Mouse (Mus musculus) CD4-positive, CD25-positive, alpha-beta regulatory T cell, adult 4 months (primary cell): ENCODE data around the gene Tbx18. TPM values are rescaled to one million over a fixed set of nuclear protein-coding genes. Genes with fewer than 3 reads are reported as not detected.

ENCODE experiments used
- ATAC-seq: one replicate; pipeline ENCODE4 v1.8.0; 2017
- polyA plus RNA-seq, 2 experiments: library from polyadenylated mRNA; unstranded; fragments of 100-300 nt; shearing (Covaris generic); gene quantifications; one replicate each; pipeline ENCODE4 v1.2.1; 2017

The Tbx18 gene
- not detected for polyA plus RNA-seq

DNA sequence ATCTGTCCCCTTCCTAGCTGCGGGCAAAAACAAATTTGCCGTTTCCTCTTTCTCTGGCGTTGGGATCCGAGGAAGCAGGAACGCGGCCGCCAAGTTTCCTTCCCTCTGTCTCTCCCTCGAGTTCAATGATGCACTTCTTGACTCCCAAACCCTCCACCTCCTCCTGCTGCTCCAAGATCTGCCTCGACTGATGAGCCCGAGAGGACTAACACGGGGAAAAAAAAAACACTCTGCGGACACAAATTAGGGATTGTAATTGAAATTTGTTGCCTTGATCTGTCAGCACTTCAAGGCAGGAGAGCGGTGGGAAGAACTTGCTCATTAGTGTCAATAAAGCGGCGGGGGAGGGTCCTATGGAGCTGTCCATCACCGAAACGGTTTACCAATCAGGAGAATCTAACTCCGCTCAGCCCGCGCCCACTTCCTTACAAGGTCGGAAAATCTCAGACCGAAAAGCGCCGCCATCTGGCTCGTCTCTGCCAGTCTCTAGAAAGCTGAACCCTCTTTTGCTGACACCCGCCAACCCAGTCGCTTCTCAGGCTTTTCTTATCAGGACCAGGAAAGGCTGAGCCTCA is at the start of gene Tbx18:
Tbx18 (minus strand) TSS at position 300 of the 575 bp plus-strand sequence.
- ATAC-seq = peak; percentile 32

DNA sequence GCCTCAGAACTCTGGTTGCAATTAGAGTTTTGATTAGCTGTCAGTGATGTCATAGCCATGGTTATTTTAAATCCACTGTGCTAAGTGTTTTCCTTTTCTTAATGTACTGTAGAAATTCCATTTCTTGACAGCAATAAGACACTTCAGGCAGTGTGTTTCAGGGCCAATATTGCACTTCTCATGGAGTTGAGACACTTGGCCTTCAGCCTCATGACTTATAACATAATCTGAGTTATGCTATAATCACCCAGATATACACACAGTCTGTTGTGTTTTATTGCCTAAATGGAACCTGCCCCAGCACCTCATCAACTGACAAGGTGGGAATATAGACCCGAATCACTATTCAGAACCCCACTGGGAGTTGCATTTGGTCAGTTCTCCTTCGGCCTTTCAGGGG is 42.9 kb upstream of the Tbx18 start:
- no peak for ATAC-seq

DNA sequence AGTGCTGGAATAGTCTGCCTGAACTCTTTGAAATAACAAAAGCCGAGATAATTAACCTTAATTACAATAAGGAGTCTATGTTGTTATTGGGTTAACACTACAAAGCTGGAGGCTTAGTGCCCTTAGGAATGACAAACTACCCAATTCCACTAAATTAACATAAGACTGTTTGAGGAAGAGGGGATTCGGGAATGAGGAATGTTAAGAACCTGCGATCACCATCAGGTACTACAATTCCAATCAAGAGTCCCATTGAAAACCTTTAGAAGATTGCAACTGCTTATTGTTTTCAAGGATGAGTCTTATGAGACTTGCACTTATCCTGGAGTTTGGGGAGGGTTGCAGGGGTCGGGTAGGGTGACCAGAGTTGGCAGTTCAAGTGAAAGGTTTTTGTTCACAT is 24.6 kb upstream of the Tbx18 start:
- no peak for ATAC-seq

DNA sequence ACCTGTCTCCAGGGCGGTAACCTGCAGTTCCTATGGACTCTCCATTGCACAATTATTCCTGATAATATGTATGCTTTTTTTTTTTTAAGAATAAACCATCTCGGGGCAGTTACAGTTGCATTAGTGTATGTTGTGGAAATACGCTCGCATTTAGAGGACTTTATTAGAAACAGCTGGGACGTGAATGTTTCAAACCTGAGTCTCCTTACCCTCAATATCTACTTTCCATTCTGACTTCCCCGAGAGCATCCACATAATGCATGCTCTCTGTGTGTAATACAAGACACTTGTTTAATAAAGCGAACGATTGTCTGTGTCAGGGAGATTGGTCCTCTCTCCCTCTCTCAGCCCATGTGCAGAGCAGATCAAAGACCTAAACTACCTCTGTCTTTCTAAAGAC is 10.5 kb upstream of the Tbx18 start:
- ATAC-seq = no peak

DNA sequence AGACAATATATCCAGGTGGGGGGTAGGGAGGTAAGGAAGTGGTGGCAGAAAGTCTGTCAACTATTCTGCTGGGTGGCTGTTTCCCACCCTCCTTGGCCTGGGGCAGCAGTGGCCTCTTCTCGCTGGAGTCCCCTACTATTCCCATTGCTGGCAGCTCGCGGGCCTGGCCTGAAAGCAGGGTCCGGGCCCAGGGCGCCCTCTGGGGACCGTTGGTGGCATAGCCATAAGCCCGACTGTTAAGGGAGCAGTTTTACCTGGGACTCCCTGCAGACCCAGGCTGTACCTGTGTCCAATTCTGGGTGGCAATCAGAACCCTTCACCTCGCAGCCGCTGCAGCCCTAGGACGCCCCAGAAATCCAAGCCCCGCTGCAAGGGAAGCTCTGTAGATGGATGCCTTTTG is 9.6 kb upstream of the Tbx18 start:
- no peak for ATAC-seq

DNA sequence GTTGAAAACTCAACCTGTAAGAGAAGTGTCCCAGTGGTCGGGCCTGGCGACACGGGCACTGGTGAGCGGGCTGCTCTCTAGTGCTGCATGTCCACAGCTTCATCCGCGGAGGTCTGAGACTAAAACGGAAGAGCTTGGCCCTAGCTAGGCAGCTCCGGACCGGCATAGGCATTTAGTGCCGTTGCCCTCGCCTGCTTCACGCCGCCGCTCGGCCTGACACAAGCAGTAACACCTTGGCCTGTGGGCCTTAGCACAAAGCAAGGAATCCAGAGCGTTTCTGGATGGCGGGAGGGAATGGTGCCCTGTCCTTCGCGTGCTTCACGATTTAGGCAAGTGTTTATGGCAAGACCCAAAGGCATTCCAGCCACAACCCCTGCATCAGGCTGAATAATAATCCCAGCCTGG is 9.2 kb upstream of the Tbx18 start:
- no peak for ATAC-seq

DNA sequence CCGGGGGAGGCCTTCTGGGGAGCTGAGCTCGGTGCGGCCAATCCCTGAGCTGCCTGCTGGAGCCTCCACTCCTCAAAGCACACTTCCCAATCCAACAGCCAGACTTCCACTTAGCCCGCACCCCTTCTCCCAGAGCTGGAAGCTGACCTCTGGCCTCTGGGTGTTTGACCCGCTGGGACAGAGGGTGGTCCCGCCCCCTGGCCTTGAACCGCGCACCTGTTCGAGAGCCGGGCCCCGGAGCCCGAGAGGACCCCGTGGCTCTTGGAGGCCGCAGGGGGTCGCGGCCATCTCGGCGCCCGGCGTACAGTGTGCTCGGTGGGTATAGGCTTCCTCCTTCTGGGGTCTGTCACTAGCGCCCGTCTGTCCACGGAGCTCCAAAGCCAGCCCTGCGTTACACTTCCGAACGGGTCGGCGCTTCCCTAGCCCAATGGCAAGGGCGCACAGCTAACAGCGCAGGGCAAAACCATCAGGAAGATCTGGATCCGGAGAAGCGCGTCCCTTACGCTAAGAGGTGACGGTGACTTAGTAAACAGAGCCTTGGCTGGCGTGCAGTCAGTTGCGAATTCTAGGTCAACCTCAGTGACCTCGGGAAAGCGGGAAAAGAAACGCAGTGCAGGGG is 8.6 kb upstream of the Tbx18 start:
- ATAC-seq = no peak

DNA sequence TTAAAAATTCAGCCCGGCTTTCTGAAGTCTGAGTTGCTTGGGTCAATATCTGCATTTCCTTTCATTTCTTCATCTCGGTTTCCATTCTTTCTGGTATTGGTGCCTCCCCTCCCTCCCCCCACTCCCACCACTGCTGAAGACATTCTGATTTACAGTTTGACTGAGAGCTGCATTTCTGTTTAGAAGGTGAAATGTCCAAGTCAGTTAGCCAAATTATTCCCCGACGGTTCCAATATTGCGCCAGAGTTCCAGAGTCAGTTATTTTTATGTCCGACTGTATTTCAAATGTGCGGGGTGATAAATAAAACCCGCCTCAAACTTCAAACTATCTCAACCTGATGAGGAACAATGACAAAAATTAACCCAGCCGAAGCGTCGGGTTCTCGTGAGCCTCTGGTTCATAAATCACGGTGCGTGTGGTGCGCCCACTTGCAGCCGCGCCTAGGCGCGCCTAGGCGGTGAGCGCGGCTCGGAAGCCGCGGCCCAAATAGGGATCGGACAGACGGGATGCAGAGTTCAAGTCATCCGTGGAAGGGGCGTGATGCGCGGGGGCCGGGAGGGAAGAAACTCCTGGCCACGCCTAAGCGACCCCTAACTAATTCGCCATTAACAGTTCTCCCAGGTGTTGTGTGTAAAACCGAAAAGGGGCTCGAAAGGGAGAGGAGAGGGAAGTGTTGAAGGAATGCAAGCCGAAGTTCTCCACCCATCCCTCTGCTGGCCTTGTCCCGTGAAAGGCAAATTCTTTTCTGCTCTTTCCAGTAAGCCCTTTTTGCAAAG is 7.9 kb upstream of the Tbx18 start:
- no peak for ATAC-seq

DNA sequence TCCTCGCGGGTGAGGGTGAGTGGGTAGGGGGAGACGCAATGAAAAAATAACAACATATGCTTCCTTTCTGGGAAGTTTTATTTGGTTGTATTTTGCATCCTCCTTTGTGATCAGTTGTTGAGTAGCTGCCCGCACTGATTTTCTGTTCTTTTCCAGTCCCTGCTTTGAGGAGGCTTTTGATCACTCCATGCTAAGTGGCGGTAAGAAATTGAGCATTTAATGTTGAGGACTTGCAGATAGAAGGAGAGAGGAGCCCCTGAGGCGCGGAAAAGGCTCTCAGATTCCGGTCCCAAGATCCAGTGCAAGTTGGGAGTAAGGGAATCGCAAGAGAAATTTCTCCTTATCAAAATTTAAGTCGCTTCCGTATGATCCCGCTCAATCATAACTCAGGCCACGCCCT is 7.1 kb upstream of the Tbx18 start:
- ATAC-seq = no peak

DNA sequence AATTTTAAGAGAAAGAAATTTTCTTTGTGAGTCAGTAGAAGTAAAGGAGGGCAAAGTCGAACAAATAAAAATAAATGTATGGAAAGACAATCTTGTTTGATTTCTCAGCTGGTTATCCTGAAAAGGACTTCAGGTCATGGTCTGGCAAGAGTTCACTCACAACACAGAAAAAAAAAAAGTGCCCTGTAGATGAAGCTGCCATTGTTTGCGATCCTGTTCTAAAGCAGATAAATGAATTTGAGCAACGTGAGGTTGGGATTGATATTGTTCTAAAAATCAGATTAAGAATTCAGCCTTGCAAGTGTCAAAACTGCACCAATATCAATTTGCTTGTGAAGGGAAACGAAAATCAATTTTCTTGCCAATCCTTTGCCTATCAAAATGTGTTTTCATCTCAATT is 6.2 kb upstream of the Tbx18 start:
- no peak for ATAC-seq

DNA sequence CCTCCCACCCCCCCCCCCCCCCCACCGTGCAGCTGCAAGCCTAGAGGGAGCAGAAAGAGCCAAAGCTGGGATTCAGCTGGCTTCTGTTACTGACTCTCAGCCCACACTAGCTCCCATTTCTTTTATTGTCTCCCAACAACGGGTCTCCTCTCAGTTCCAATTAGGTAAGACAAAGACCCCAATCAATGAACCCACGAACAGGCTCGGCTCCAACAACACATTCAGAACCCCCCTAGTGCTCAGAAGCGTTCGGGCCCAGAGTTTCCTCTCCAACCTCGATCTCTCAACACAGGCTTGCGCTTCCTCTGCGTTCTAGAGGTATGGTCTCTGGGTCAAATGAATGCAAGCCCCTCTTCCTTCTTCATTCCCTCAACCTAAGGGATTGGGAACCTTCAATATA is 4.0 kb upstream of the Tbx18 start:
- no peak for ATAC-seq

DNA sequence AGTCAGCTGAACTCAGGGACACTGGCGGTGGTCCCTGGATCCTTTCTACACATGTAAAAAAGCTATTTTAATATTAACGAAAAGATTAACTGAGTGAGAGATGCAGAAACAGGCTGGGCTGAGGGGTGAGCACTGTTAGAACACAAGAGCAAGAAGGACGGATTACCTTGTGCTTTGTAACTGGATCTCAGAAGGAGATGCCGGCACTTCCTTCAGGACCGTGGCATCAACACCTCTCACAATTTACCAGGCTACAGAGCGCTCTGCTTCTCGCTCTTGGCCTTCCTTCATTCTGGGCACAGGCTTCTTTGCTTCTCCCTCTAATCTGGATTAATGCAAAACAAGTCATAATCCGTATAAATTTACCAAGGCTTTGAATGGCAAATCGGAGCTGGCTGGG is 3.6 kb upstream of the Tbx18 start:
- no peak for ATAC-seq

DNA sequence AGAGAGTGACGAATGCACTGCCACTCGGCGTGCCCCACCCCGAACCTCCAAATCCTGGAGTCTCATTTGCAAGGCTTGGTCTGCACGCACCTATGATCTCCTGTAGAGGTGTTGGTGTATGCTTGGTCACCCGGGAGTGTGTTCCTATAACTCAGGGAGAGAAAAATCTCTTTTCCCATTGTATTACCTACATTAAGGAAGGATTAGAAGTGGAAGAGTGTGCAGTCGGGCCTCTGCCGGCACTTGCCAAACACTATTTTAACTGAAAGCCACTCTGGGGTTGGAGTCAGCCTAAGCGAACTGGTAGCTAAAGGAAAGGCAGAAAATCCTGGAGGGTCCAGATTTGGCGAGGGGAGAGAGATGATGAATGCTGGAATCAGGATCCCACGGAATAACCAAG is 2.7 kb upstream of the Tbx18 start:
- ATAC-seq = no peak

DNA sequence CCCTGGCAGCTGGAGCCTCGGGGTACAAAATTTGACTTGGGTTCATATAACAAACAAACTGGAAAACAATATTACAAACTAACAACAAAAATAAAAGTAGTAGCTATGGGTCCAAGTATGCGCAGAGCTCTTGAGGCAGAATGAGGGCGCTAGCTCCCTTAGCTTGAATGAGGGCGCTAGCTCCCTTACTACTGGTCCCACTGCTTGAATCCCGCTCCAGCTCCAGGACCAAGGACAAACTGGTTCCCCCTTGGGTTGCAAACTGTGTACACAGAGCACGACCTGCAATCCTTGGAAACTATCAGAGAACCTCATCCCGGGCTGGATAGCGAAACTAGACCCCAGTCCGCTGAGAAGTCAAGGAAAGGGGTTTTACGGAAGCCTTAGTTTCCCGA is 2.2 kb upstream of the Tbx18 start:
- no peak for ATAC-seq

DNA sequence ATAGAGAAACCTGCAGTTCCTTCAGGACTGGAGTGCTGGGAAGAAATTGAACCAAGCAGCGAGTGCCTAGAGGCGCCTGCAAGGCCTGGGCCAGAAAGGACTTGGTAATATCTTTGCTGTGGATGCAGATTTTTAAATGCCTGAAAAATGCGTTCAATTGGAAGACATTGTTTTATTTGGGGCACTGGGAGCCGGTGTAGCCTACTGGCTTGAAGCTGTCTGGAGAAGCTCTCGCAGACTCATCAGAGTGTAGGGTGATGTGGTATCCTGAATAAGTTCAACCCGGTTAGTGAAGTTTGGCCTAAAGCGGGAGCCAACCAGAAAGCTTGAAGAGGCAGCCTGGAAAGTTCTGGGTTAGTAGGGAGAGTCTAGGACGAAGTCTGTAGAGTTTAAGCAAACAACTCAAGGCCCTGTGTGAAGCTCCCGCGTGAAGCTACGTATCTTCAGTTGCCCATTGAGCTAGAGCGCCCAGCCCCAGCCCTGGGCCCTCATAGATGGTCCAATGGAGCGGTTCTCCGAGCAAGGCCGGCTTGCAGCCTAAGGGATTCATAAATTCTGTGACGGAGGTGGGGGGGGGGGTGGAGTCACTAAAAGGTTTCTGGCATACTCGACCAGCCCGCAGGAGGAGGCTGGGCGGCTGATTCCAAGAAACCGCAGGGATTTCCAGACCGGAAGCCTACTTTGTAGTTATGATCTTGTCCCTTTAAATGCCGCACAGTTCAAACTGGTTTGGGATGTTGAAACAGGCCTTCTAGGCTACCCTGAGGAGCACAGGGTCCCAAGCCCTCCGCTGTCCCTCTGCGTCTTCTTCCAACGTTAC is 1.6 kb upstream of the Tbx18 start:
- ATAC-seq = no peak

DNA sequence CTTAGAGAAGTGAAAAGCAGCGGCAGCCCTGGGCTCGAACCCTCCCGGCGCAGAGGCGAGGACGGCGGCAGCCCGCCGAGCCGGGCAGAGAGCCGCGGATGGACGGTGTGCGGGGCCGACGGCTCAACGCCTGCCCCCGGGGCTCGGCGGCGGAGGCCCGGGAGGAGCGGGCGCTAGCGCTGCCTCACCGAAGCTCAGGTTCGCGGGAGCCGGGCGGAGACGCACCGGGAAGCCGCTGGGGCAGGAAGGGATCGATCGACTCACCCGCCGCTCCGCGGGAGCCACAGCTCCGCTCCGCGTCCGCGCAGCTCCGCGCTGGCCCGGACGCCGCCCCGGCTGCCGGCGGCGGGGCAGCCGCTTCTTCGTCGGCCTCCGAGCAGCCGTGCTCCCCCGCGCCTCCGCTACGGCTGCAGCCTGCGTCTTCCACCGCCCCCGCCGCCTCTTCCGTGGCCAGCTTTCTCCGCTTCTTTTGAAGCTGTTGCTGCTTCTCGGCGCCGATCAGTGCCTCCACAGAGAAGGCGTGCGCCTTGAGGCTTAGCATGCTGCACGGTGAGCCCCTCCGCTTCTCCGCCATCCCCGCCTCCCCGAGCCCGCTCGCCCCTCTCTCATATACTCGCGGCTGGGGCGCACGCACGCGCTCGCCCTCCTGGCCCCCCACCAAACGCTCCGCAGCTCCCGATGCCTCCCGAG is 644 bp downstream of the Tbx18 start:
- no peak for ATAC-seq

DNA sequence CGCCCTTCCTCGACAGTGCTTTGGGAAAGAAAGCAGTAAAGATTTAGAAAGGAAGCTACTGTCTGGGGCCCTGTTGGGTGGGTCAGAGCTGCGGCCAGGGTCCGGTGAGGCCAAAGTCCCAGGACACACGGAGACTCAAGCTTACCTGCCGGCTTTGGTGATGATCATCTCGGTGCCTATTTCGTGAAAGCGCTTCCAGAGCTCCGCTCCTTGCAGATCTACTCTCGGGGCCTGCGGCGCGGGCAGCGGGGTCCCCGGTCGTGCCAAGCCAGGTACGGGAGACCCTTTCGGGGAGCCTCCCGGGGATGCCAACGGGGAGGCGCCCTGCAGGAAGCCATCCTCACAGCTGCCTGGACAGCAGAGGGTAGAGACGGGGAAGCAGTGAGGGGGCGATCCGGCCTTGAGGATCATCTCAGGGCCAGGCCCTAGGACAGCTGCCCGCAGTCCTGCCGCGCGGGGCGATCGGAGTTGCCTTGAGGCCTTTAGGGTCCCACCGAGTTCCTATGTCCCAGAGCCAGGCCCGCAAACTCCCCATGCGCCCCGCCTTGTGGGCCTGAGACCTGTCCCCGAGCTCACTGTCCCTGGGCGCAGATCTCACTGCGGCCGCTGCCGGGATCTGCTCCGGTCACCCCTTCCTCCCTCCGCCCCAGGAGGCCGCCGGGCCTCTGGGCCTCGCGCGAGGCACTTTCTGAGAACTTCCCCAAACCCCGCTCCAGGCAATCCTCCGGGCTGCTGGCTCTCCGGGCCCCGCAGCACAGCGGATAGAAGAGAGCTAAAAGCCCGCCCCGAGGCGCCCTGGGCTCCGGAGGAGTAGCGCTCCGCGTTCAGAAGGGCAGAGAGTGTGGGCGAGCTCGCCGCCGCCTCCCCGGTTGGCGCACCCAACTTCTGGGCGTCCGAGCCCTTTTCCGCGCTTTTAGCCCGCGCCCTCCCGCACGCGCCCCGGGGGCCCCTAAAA is 1.5 kb downstream of the Tbx18 start:
- ATAC-seq = no peak

DNA sequence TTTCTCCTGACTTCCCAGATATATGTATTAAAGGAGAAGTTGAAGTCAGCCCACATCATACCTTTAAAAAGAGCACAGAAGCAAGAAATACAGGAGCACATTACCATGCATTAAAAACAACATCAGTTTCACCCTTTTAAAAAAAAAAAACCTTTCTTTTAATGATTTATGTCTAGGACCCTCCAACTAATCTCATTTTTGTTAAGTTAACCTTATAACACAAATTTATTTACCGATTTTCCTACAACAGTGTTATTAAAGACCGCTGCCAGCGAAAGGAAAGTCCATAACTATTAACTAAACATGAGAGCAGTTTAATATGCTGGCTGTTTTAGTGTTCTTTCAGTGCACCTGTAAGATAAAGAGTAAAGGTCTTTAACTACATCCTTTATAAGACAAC is 3.0 kb downstream of the Tbx18 start:
- no peak for ATAC-seq

DNA sequence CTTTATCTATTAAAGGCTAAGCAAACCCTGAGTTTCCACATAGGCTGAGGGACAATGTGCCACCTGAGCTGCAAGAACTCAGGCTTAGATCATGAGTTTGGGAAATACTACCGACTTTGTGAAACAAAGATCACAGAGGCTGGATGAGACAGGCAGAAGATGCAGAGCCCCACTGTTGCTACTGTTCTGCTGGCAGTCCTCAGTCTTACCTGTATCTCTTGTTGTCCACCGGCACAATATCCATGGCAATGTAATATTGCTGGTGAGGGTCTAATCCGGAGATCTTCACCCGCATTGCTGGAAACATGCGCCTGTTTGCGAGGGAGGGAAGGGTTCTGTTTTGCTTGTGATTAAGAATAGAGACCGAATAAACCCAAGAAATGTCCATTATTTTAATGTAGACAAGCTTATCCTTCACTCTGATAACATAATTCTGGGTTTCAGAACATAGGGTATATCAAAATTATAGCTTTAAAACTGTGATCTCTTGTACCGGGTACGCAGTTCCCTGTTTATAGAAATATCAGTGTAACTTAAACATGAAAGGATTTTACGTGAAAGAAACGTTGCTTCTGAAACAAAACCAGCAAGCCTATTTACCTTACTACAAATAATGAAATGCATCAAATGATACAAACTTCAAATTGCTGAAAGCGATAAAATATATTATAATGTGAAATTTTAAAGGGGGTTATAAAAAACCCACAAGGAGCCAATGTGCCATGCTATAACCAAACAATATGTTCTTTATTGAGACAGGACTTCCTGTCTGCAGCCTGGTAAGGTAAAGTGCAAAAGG is 3.7 kb downstream of the Tbx18 start:
- no peak for ATAC-seq

DNA sequence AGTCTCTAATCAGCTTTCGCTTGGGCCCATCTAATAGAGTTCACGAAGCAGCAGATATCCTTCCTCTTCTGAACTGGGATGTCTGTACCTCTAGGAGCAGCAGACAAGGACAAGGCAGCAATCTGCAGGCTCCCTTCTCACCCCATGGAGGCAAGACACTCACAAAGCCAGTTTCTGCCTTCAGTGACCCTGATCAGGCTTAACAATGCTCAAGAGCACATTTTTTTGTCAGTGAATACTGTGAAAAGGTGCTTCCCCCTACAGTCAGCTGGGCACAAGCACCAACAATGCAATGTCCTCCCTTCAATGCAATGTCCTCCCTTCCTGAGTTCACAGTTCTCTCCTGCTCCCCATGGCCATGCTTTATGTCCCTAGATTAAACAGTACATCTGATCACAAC is 9.3 kb downstream of the Tbx18 start:
- ATAC-seq = no peak

DNA sequence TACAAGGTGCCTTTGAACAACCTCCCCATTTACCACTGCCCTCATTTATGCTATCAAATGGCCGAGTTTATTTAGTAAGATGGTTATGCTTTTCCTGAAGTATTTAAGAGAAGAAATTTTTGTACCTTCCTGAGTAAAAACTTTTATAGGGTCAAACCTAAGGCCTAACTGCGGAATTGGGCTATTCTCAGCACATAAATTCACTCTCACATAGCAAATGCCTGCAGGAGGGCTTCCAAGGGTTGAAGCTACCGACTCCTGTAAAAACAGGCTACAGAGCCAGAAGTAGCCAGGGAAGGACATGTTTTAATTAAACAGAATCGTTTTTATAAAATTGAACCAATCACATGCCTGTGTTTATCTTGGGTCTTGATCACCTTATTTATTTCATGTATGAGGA is 20.7 kb downstream of the Tbx18 start:
- no peak for ATAC-seq
